Mouse (Mus musculus): ENCODE data around the gene Gm21983. TPM values are rescaled to one million over a fixed set of nuclear protein-coding genes. Genes with fewer than 3 reads are reported as not detected.
A peak's percentile ranks its signal among the peaks of the same experiment; 100 is the strongest.

Gene Gm21983
- polyA plus RNA-seq, 1 experiment: not detected

- TF ChIP-seq CTCF (IDR thresholded peaks at IDR 0.05; ENCODE audit: insufficient read depth, low read length) (no peak), POLR2A (IDR thresholded peaks at IDR 0.05; ENCODE audit: borderline replicate concordance, extremely low read depth, low read depth, low read length) (no peak)
- peaks cover 42% of the 10 kb centered on the region for H3K4me1 ChIP-seq (ENCODE audit: control insufficient read depth, insufficient read depth, low read length)
- DNase-seq: no peak
- H3K4me3 ChIP-seq (replicated peaks; ENCODE audit: extremely low read depth, low read depth, low read length): peak overlapping the region; percentile 9
- WGBS: 79% methylated on average over 33 of the region's 33 CpGs
Observed at GRCm38 (mm10) chr7:27164112-27164947, 16.6 kb downstream of the Gm21983 start.

GRCm38 (mm10) chr7:27163450-27163805, 17.5 kb downstream of the Gm21983 start:
- TF ChIP-seq POLR2A (IDR thresholded peaks at IDR 0.05; ENCODE audit: borderline replicate concordance, extremely low read depth, low read depth, low read length) (no peak), CTCF (IDR thresholded peaks at IDR 0.05; ENCODE audit: insufficient read depth, low read length) (no peak)
- DNase-seq: no peak
- 51% methylated on average over 5 of the region's 5 CpGs for WGBS
- Histone ChIP-seq H3K4me1 (ENCODE audit: control insufficient read depth, insufficient read depth, low read length) (peaks cover 42% of the 10 kb centered on the region), H3K4me3 (replicated peaks; ENCODE audit: extremely low read depth, low read depth, low read length) (no peak overlapping the region)

- WGBS: 62% methylated on average over 5 of the region's 5 CpGs
- Histone ChIP-seq H3K4me3 (replicated peaks; ENCODE audit: extremely low read depth, low read depth, low read length) (no peak overlapping the region), H3K4me1 (ENCODE audit: control insufficient read depth, insufficient read depth, low read length) (peaks cover 42% of the 10 kb centered on the region)
- DNase-seq: no peak
- TF ChIP-seq CTCF (IDR thresholded peaks at IDR 0.05; ENCODE audit: insufficient read depth, low read length) (no peak), POLR2A (IDR thresholded peaks at IDR 0.05; ENCODE audit: borderline replicate concordance, extremely low read depth, low read depth, low read length) (no peak)
Observed at GRCm38 (mm10) chr7:27162780-27163449, 18.0 kb downstream of the Gm21983 start.

GRCm38 (mm10) chr7:27161744-27162143, 19.1 kb downstream of the Gm21983 start:
- DNase-seq: no peak
- 69% methylated on average over 4 of the region's 4 CpGs for WGBS
- no peak overlapping the region for H3K4me3 ChIP-seq (replicated peaks; ENCODE audit: extremely low read depth, low read depth, low read length)
- H3K4me1 ChIP-seq (ENCODE audit: control insufficient read depth, insufficient read depth, low read length): peaks cover 37% of the 10 kb centered on the region
- TF ChIP-seq CTCF (IDR thresholded peaks at IDR 0.05; ENCODE audit: insufficient read depth, low read length) (no peak), POLR2A (IDR thresholded peaks at IDR 0.05; ENCODE audit: borderline replicate concordance, extremely low read depth, low read depth, low read length) (no peak)

- 56% methylated on average over 3 of the region's 3 CpGs for WGBS
- H3K4me1 ChIP-seq (ENCODE audit: control insufficient read depth, insufficient read depth, low read length): peaks cover 37% of the 10 kb centered on the region
- no peak for TF ChIP-seq CTCF (IDR thresholded peaks at IDR 0.05; ENCODE audit: insufficient read depth, low read length)
- no peak for TF ChIP-seq POLR2A (IDR thresholded peaks at IDR 0.05; ENCODE audit: borderline replicate concordance, extremely low read depth, low read depth, low read length)
Observed at GRCm38 (mm10) chr7:27160921-27161320, 20.0 kb downstream of the Gm21983 start.

GRCm38 (mm10) chr7:27159882-27160281, 21.0 kb downstream of the Gm21983 start:
- peak; percentile 85 for DNase-seq
- Histone ChIP-seq H3K4me1 (ENCODE audit: control insufficient read depth, insufficient read depth, low read length) (peaks cover 32% of the 10 kb centered on the region), H3K4me3 (replicated peaks; ENCODE audit: extremely low read depth, low read depth, low read length) (no peak overlapping the region)
- TF ChIP-seq CTCF (IDR thresholded peaks at IDR 0.05; ENCODE audit: insufficient read depth, low read length) (peak; percentile 92), POLR2A (IDR thresholded peaks at IDR 0.05; ENCODE audit: borderline replicate concordance, extremely low read depth, low read depth, low read length) (peak; percentile 50; the same call in 1 of the 2 replicates)
- WGBS: 6% methylated on average over 8 of the region's 8 CpGs

More at GRCm38 (mm10) chr7:27160921-27161320, 20.0 kb downstream of the Gm21983 start:
- H3K4me3 ChIP-seq (replicated peaks; ENCODE audit: extremely low read depth, low read depth, low read length): no peak overlapping the region
- DNase-seq: no peak

GRCm38 (mm10) chr7:27159256-27159655, 21.6 kb downstream of the Gm21983 start:
- no peak for DNase-seq
- no peak overlapping the region for H3K4me3 ChIP-seq (replicated peaks; ENCODE audit: extremely low read depth, low read depth, low read length)
- H3K4me1 ChIP-seq (ENCODE audit: control insufficient read depth, insufficient read depth, low read length): peaks cover 26% of the 10 kb centered on the region
- TF ChIP-seq POLR2A (IDR thresholded peaks at IDR 0.05; ENCODE audit: borderline replicate concordance, extremely low read depth, low read depth, low read length) (no peak), CTCF (IDR thresholded peaks at IDR 0.05; ENCODE audit: insufficient read depth, low read length) (no peak)
- 89% methylated on average over 6 of the region's 6 CpGs for WGBS

- Histone ChIP-seq H3K4me1 (ENCODE audit: control insufficient read depth, insufficient read depth, low read length) (peaks cover 22% of the 10 kb centered on the region), H3K4me3 (replicated peaks; ENCODE audit: extremely low read depth, low read depth, low read length) (no peak overlapping the region)
- DNase-seq: no peak
- WGBS: 84% methylated on average over 9 of the region's 9 CpGs
- TF ChIP-seq CTCF (IDR thresholded peaks at IDR 0.05; ENCODE audit: insufficient read depth, low read length): no peak
- TF ChIP-seq POLR2A (IDR thresholded peaks at IDR 0.05; ENCODE audit: borderline replicate concordance, extremely low read depth, low read depth, low read length): no peak
Observed at GRCm38 (mm10) chr7:27158171-27158570, 22.7 kb downstream of the Gm21983 start.

- TF ChIP-seq POLR2A (IDR thresholded peaks at IDR 0.05; ENCODE audit: borderline replicate concordance, extremely low read depth, low read depth, low read length): no peak
- no peak for TF ChIP-seq CTCF (IDR thresholded peaks at IDR 0.05; ENCODE audit: insufficient read depth, low read length)
- DNase-seq: no peak
- 66% methylated on average over 13 of the region's 13 CpGs for WGBS
Observed at GRCm38 (mm10) chr7:27156005-27156404, 24.9 kb downstream of the Gm21983 start.

More at GRCm38 (mm10) chr7:27156005-27156404, 24.9 kb downstream of the Gm21983 start:
- peaks cover 11% of the 10 kb centered on the region for H3K4me1 ChIP-seq (ENCODE audit: control insufficient read depth, insufficient read depth, low read length)
- H3K4me3 ChIP-seq (replicated peaks; ENCODE audit: extremely low read depth, low read depth, low read length): no peak overlapping the region

Measured in lung, adult 2 months (tissue).